Mouse (Mus musculus): ENCODE measurements at regions not wholly inside any gene's neighbourhood (a gene's known extent, or its start where the extent isn't known, plus 50 kb on each side); places are given as distances from the start of the nearest gene placed in this dataset.

DNA sequence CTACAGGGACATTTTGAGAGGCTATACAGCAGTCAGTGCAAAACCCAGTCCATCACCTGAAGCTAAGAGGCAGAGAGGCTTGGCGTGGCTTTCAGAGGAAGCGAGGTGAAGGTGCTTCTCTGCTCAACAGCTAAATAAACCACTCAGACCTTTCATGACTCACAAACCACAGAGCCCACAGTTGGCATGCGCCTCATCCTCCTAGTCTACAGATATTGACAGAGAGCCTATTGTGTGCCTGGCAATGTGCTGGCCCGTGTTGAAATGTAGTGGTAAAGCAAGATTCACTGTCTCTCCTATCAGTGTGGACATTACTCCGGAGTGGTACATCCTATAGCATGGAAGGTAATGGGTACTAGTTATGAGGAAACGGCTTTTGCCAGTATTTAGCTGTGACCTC is 61.9 kb upstream of the Ado start:
- TF ChIP-seq CTCF (IDR thresholded peaks at IDR 0.05; ENCODE audit: low read depth), result no peak
- TF ChIP-seq EP300 (IDR thresholded peaks at IDR 0.05; ENCODE audit: low read depth), result no peak
